Mouse (Mus musculus): Measurements from ENCODE around the gene P4ha1.

- TF ChIP-seq EP300 (IDR thresholded peaks at IDR 0.05; ENCODE audit: low read depth) = no peak
- TF ChIP-seq CTCF (IDR thresholded peaks at IDR 0.05; ENCODE audit: low read depth) = peak; percentile 94
These were observed 30.5 kb upstream of the P4ha1 start for GRCm38 (mm10) chr10:59292558-59292957.

All from liver, embryonic 14.5 days (tissue).